Mouse (Mus musculus) neural tube, embryonic 15.5 days (tissue): ENCODE measurements around the gene Zkscan17. TPM values are rescaled to one million over a fixed set of nuclear protein-coding genes. Genes with fewer than 3 reads are reported as not detected.

Experiments
- ATAC-seq: fragments of 200-750 bp; cut with Nextera tagmentation; 2 replicates; pipeline ENCODE4 v1.8.0; 2017; ENCODE audit warnings: mild to moderate bottlenecking, moderate TSS enrichment, moderate library complexity; ENCODE audit not compliant: low FRiP score
- H3K27ac ChIP-seq: fragments of 300-500 bp; sonication (generic); replicated peaks from 2 replicates; pipeline ENCODE4 v1.5.1; 2015; ENCODE audit warnings: mild to moderate bottlenecking, inconsistent platforms
- H3K27me3 ChIP-seq: fragments of 300-500 bp; sonication (generic); replicated peaks from 2 replicates; pipeline ENCODE4 v1.6.1; 2015; ENCODE audit warnings: inconsistent platforms
- H3K36me3 ChIP-seq: fragments of 300-500 bp; sonication (generic); 2 replicates; pipeline ENCODE4 v1.6.1; 2015; ENCODE audit warnings: inconsistent platforms
- H3K4me1 ChIP-seq: fragments of 300-500 bp; sonication (generic); 2 replicates; pipeline ENCODE4 v1.6.1; 2015; ENCODE audit warnings: inconsistent platforms
- H3K4me2 ChIP-seq: fragments of 300-500 bp; sonication (generic); 2 replicates; pipeline ENCODE4 v1.6.1; 2015; ENCODE audit warnings: inconsistent platforms, mild to moderate bottlenecking, moderate library complexity
- H3K4me3 ChIP-seq: fragments of 300-500 bp; sonication (generic); replicated peaks from 2 replicates; pipeline ENCODE4 v1.5.1; 2015; ENCODE audit warnings: mild to moderate bottlenecking, inconsistent platforms
- H3K9ac ChIP-seq: fragments of 300-500 bp; sonication (generic); replicated peaks from 2 replicates; pipeline ENCODE4 v1.6.1; 2015; ENCODE audit warnings: mild to moderate bottlenecking, inconsistent platforms
- H3K9me3 ChIP-seq: fragments of 300-500 bp; sonication (generic); replicated peaks from 2 replicates; pipeline ENCODE4 v1.6.1; 2016; ENCODE audit warnings: inconsistent platforms
- WGBS: fragments of 180-500 bp; shearing (Covaris S2); methylation state at CpG from one replicate; pipeline ENCODE4 v1.1.7; 2015; ENCODE audit warnings: mixed read lengths; 5-methylcytosine and 5-hydroxymethylcytosine counted together
- polyA plus RNA-seq: library from polyadenylated mRNA; unstranded; fragments of >200 nt; fragmentation: Nextera tagmentation; extraction: Ambion mirVana; gene quantifications from 2 replicates; pipeline ENCODE4 v1.2.1, GENCODE M21; 2015

The Zkscan17 gene
- polyA plus RNA-seq, 1 experiment from 2014 or later = 12.9 TPM

- ATAC-seq = no peak
- H3K36me3 ChIP-seq = no peaks in the 10 kb centered on the region
- H3K9me3 ChIP-seq = no peaks in the 10 kb centered on the region
- WGBS = 95% methylated on average over 1 of the region's 1 CpGs
- H3K27me3 ChIP-seq = no peaks in the 10 kb centered on the region
- H3K27ac ChIP-seq = no peak overlapping the region
- no peak overlapping the region for H3K4me3 ChIP-seq
- H3K9ac ChIP-seq = no peak overlapping the region
- H3K4me1 ChIP-seq = no peaks in the 10 kb centered on the region
- H3K4me2 ChIP-seq = no peak overlapping the region
These were observed 9.1 kb downstream of the Zkscan17 start for GRCm38 (mm10) chr11:59517441-59517840.

- no peaks in the 10 kb centered on the region for H3K9me3 ChIP-seq
- peaks cover 10% of the 10 kb centered on the region; the same call in 1 of the 2 replicates for H3K36me3 ChIP-seq
- no peak overlapping the region for H3K9ac ChIP-seq
- H3K27ac ChIP-seq = no peak overlapping the region
- no peak overlapping the region for H3K4me3 ChIP-seq
- no peaks in the 10 kb centered on the region for H3K4me1 ChIP-seq
- no peaks in the 10 kb centered on the region for H3K27me3 ChIP-seq
- H3K4me2 ChIP-seq = no peak overlapping the region
- WGBS = 85% methylated on average over 3 of the region's 3 CpGs
- ATAC-seq = no peak
These were observed 11.8 kb downstream of the Zkscan17 start for GRCm38 (mm10) chr11:59514789-59515188.

GRCm38 (mm10) chr11:59514381-59514780, 12.2 kb downstream of the Zkscan17 start:
- no peaks in the 10 kb centered on the region for H3K4me1 ChIP-seq
- no peak overlapping the region for H3K9ac ChIP-seq
- no peak overlapping the region for H3K27ac ChIP-seq
- ATAC-seq = no peak
- H3K4me3 ChIP-seq = no peak overlapping the region
- no peaks in the 10 kb centered on the region for H3K9me3 ChIP-seq
- H3K36me3 ChIP-seq = peaks cover 10% of the 10 kb centered on the region; the same call in 1 of the 2 replicates
- H3K4me2 ChIP-seq = no peak overlapping the region
- H3K27me3 ChIP-seq = no peaks in the 10 kb centered on the region
- 71% methylated on average over 6 of the region's 6 CpGs for WGBS

- ATAC-seq = no peak
- H3K27me3 ChIP-seq = no peaks in the 10 kb centered on the region
- no peaks in the 10 kb centered on the region for H3K4me1 ChIP-seq
- H3K4me2 ChIP-seq = no peak overlapping the region
- no peak overlapping the region for H3K4me3 ChIP-seq
- no peak overlapping the region for H3K9ac ChIP-seq
- H3K27ac ChIP-seq = no peak overlapping the region
- peaks cover 10% of the 10 kb centered on the region; the same call in 1 of the 2 replicates for H3K36me3 ChIP-seq
- 83% methylated on average over 3 of the region's 3 CpGs for WGBS
- H3K9me3 ChIP-seq = no peaks in the 10 kb centered on the region
These were observed 13.0 kb downstream of the Zkscan17 start for GRCm38 (mm10) chr11:59513556-59513955.

GRCm38 (mm10) chr11:59512733-59513132, 13.8 kb downstream of the Zkscan17 start:
- H3K36me3 ChIP-seq = peaks cover 10% of the 10 kb centered on the region; the same call in 1 of the 2 replicates
- H3K27me3 ChIP-seq = no peaks in the 10 kb centered on the region
- WGBS = 91% methylated on average over 10 of the region's 10 CpGs
- no peaks in the 10 kb centered on the region for H3K9me3 ChIP-seq
- no peak overlapping the region for H3K27ac ChIP-seq
- no peak overlapping the region for H3K4me3 ChIP-seq
- no peak overlapping the region for H3K9ac ChIP-seq
- ATAC-seq = no peak
- peaks cover 3% of the 10 kb centered on the region for H3K4me1 ChIP-seq
- H3K4me2 ChIP-seq = no peak overlapping the region

- H3K9me3 ChIP-seq = no peaks in the 10 kb centered on the region
- peaks cover 10% of the 10 kb centered on the region; the same call in 1 of the 2 replicates for H3K36me3 ChIP-seq
- H3K27ac ChIP-seq = no peak overlapping the region
- no peaks in the 10 kb centered on the region for H3K27me3 ChIP-seq
- no peak for ATAC-seq
- no peak overlapping the region for H3K9ac ChIP-seq
- H3K4me1 ChIP-seq = peaks cover 15% of the 10 kb centered on the region
- no peak overlapping the region for H3K4me2 ChIP-seq
- WGBS = 37% methylated on average over 1 of the region's 1 CpGs
- no peak overlapping the region for H3K4me3 ChIP-seq
These were observed 15.0 kb downstream of the Zkscan17 start for GRCm38 (mm10) chr11:59511558-59511957.

- H3K27ac ChIP-seq = peak overlapping the region; percentile 92
- H3K36me3 ChIP-seq = peaks cover 32% of the 10 kb centered on the region
- H3K27me3 ChIP-seq = no peaks in the 10 kb centered on the region
- no peaks in the 10 kb centered on the region for H3K9me3 ChIP-seq
- H3K4me2 ChIP-seq = peak overlapping the region; percentile 97
- H3K9ac ChIP-seq = peak overlapping the region; percentile 98
- peaks cover 24% of the 10 kb centered on the region for H3K4me1 ChIP-seq
- H3K4me3 ChIP-seq = peak overlapping the region; percentile 84
- WGBS = under 1% methylated on average over 14 of the region's 14 CpGs
- ATAC-seq = peak; percentile 43; the same call in 1 of the 2 replicates
These were observed 19.9 kb downstream of the Zkscan17 start for GRCm38 (mm10) chr11:59506713-59507074.

- Histone ChIP-seq H3K9me3 (no peaks in the 10 kb centered on the region), H3K4me1 (peaks cover 24% of the 10 kb centered on the region), H3K4me3 (peak overlapping the region; percentile 84), H3K36me3 (peaks cover 33% of the 10 kb centered on the region), H3K27me3 (no peaks in the 10 kb centered on the region), H3K9ac (peak overlapping the region; percentile 98), H3K4me2 (peak overlapping the region; percentile 97), H3K27ac (peak overlapping the region; percentile 92)
- ATAC-seq = peak; percentile 88
- under 1% methylated on average over 67 of the region's 71 CpGs for WGBS
These were observed 20.5 kb downstream of the Zkscan17 start for GRCm38 (mm10) chr11:59505839-59506712.

GRCm38 (mm10) chr11:59505351-59505838, 21.2 kb downstream of the Zkscan17 start:
- peak overlapping the region; percentile 84 for H3K4me3 ChIP-seq
- peaks cover 36% of the 10 kb centered on the region for H3K36me3 ChIP-seq
- H3K27ac ChIP-seq = peak overlapping the region; percentile 92
- no peaks in the 10 kb centered on the region for H3K27me3 ChIP-seq
- no peaks in the 10 kb centered on the region for H3K9me3 ChIP-seq
- peak overlapping the region; percentile 97 for H3K4me2 ChIP-seq
- ATAC-seq = peak; percentile 67
- WGBS = under 1% methylated on average over 21 of the region's 21 CpGs
- H3K4me1 ChIP-seq = peaks cover 24% of the 10 kb centered on the region
- peak overlapping the region; percentile 98 for H3K9ac ChIP-seq

- WGBS = 90% methylated on average over 5 of the region's 5 CpGs
- H3K9ac ChIP-seq = no peak overlapping the region
These were observed 24.4 kb downstream of the Zkscan17 start for GRCm38 (mm10) chr11:59501978-59502700.

GRCm38 (mm10) chr11:59497747-59498146, 28.8 kb downstream of the Zkscan17 start:
- ATAC-seq = no peak
- Histone ChIP-seq H3K27me3 (no peaks in the 10 kb centered on the region), H3K4me3 (no peak overlapping the region), H3K36me3 (peaks cover 91% of the 10 kb centered on the region), H3K9me3 (no peaks in the 10 kb centered on the region), H3K4me2 (no peak overlapping the region), H3K4me1 (no peaks in the 10 kb centered on the region), H3K9ac (no peak overlapping the region), H3K27ac (no peak overlapping the region)
- WGBS = 93% methylated on average over 7 of the region's 7 CpGs

More at GRCm38 (mm10) chr11:59501978-59502700, 24.4 kb downstream of the Zkscan17 start:
- Histone ChIP-seq H3K36me3 (peaks cover 68% of the 10 kb centered on the region), H3K4me1 (peaks cover 15% of the 10 kb centered on the region), H3K27ac (no peak overlapping the region), H3K4me2 (no peak overlapping the region), H3K9me3 (no peaks in the 10 kb centered on the region), H3K27me3 (no peaks in the 10 kb centered on the region), H3K4me3 (no peak overlapping the region)
- no peak for ATAC-seq
